Mouse (Mus musculus) lung, postnatal 25 days (tissue): ENCODE data around the gene Utrn.

ENCODE experiments used
- DNase-seq: peaks from one replicate; pipeline ENCODE4 v3.0.0; 2022; ENCODE audit warnings: low spot score

The Utrn gene

DNA sequence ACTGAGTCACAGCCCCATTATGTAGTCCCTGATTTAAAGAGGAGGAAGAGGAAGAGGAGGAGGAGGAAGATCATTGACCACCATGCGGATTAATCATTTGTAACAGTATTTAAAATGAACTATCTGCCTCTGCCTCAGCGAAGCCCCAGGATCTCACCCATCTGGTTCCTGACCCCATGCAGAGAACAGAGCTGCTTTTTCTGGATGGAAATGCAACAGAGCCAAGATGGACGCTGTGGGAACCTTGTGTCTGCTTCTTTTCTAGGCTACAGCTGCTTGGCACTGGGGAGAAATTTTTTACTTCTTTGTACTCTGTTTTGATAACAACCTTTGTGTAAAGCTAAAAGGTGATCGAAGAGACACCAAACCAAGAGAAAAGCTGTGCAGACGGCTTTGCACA, 137.7 kb downstream of the Utrn start:
- DNase-seq, result no peak

DNA sequence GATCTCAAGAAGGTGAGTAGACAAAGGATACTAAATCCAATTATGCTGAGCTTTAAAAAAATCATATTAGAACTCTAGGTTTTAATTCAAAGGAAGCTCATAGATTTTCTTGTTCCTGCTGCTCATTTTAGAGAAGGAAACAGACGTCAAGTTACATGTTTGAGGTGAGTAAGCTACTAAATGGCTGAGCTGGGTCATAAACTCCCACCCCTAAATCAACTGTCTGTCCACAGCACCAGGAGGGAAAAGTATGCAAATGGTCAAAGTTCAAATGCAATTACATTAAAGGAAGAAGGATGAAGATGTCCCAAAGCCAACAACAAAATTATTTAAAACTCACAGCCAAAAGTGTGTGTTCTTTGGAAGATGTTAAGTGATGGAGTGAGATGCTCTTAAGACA, 139.5 kb downstream of the Utrn start:
- DNase-seq, result no peak

GRCm38 (mm10) chr10:12729033-12729432, 140.1 kb downstream of the Utrn start:
- DNase-seq, result no peak

- no peak for DNase-seq
Observed at GRCm38 (mm10) chr10:12727881-12728280, 141.3 kb downstream of the Utrn start.

GRCm38 (mm10) chr10:12726041-12726608, 143.0 kb downstream of the Utrn start:
- DNase-seq, result peak; percentile 72

DNA sequence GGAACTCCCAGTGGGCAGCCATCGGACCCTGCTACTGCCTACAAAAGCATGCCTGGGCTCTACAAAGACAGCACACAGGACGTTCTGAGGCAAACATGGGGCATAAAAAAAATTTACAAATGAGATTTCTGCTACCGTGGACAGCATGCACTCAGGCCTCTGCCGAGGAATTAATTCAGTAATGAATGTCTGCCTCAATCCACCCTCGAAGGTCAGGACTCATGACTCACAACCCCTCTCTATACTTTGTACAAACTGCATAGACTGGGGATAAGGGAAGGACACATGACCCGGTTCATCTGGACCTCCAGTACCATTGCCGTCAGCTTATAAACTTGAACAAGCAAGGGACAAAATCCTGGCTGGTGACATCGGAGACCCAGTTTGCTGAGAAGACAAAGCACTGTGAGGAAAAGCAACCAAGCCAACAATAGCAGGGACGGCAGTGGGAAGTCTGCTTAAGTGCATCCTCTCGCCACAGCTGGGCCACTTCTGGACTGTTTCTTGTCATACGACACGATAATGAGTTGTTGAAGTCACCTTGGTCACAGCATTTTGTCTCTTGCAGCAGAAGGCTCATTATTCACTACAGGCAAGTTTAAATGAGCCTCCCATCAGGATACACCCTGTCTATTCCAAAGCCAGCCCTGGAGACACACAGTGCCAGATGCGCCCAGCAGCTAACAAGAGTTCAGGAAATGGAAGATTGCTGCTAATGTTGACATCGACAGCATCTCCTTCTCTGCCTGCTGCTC, 144.7 kb downstream of the Utrn start:
- no peak for DNase-seq

DNA sequence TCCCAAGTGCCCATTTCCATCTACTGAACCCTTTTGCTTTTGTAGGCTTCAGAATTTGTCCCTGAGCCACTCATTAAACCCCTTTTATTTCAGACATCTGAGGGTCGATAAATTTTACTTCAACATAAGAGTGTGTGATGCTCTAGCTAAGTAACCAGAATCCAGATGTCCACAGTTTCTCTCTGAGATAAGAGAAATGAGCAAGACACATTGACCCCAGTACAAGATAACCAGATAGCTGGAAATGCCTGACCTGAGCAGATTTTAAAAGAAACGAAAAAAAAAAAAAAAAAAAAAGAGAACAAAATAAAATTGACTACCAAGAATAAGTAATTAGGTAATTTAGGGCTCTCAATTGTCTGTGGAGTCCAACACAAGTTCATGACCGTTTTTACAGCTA, 145.9 kb downstream of the Utrn start:
- no peak for DNase-seq

DNA sequence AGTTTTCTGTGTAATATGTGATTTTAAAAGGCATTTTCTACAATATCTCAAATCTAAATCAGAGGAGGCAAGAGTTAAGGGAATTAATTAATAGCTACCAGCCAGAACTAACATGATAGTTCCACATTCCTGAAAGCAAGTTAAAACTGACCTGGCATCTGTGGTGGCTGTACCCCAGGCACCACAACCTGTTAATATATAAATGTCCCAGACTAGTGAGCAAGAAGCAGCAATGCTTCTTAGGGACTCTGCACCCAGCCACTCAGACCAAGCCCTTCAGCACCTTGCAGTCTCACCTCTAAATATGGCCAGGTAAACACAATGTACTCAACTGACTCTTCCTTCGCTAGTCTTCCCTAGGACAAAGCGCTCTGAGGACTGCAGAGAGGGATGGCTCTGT, 147.1 kb downstream of the Utrn start:
- DNase-seq, result no peak

DNA sequence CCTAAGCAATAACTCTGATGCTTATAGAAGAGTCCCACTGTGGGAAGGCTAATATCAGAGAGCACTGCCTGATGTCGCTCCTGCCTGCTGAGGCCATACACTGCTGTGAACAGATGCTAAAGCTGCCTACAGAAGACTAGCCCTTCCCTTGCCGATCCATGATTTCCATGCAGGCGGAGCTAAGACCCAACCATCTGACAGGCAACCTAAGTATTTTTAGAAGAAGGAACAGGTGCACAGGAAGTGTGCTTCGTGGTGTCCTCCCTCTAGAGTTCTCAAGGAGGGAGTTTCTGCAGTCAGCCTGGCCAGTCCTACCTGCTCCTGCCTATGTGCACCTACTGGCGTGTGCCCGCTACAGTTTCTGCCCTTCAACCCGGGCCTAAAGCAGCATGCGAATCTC, 150.8 kb downstream of the Utrn start:
- no peak for DNase-seq

GRCm38 (mm10) chr10:12717381-12717780, 151.8 kb downstream of the Utrn start:
- DNase-seq, result no peak

DNA sequence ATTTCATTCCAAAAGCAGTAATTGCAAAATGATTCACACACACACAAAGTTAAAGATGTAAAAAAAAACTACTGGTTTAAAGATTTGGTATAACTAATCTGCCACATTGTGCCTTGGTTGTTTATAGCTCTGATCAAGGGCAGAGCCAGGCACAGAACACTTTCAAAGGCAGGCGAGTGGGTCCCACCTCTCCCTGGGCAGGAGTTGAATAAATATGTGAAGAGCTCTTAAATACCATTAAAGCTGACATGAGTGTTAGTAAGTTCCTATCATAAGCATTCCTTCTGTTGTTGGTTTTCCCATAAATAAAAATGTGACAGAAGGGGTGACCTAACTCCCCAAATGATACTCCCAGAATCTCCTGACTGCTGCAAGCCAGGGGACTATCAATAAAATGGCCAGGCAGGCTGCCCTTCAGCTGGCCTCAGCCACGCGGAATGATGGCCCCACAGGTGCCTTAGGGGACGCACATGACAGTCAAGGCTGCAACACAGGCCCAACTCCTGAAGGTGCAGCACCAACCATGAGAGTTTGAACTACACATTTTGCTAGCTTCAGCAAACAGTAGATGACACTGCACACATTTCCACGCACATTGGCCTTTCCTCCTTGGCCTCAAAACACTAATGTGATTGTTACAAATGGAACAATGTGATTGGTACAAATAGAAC, 152.4 kb downstream of the Utrn start:
- DNase-seq, result peak; percentile 65

GRCm38 (mm10) chr10:12713236-12713855, 155.8 kb downstream of the Utrn start:
- no peak for DNase-seq

- no peak for DNase-seq
Observed at GRCm38 (mm10) chr10:12711332-12711831, 157.8 kb downstream of the Utrn start.

DNA sequence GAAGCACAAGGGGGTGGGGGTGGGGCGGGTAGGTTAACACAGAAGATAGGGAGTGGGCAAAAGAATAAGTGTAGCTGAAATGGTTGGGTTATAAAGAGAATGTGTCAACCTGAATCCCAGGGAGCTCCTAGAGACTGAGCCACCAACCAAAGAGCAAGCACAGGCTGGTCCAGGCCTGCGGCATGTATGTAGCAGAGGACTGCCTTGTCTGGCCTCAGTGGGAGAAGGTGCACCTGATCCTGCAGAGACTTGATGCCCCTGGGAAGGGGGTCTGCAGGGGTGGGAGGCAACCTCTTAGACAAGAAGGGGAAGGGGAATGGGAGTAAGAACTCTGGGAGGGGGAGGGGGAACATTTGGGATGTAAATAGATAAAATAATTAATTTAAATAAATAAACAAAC, 162.6 kb downstream of the Utrn start:
- no peak for DNase-seq

- DNase-seq, result no peak
Observed at GRCm38 (mm10) chr10:12705990-12706389, 163.2 kb downstream of the Utrn start.

DNA sequence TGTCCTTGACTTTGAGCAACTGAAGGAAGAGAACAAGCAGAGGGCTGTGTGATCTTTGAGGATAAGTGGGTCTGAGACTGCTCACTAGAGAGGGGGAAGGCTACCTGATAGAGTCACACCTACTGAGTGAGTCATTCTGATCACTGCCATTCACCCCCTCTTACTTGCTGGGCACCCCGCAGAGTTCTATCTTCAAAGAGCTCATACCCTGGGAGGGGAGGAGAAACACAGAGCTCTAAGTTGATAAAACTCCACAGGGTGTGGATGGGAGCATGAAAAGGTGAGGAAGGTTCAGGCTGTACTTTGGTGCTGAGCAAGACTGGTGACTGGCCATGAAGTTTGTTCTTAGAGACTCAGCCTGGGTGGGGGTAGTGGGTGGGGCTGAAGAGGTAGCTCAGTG, 164.9 kb downstream of the Utrn start:
- DNase-seq, result no peak

GRCm38 (mm10) chr10:12703526-12703925, 165.6 kb downstream of the Utrn start:
- DNase-seq, result no peak

GRCm38 (mm10) chr10:12702140-12702539, 167.0 kb downstream of the Utrn start:
- DNase-seq, result no peak

DNA sequence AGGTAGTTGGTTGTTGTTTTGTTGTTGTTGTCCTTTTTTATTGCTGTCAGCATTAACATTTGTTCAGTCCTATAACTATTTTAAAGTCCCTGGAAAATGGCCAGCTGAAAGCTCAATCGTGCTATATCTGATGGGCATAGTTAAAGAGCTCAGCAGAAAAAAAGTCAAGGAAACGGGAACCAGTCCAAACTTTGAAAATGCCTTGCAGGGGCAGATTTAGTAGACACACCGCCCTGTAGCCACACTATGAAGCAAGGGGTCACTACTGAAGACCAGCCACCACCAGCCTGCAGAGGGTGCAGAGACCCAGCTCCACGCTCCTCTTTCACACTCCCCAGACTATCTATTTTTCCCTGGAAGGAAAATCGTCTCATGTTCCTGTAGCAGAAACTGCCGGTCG, 167.5 kb downstream of the Utrn start:
- DNase-seq, result no peak

DNA sequence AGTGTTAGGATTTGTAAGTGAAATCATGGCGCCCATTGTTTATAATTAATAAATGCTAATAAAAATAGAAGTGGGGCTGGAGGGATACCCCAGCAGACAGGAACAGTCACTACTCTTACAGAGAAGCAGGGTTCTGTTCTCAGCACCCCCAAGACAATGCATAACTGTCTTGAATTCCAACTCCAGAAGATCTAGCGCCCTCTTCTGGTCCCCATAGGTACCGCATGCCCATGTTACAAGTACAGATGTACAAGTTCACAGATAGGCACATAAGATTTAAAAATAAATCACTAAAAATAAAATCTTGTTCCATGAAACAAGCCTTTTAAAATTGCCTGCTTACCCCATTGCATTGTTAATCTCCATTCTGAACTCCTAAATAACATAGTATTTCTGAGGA, 168.6 kb downstream of the Utrn start:
- no peak for DNase-seq

GRCm38 (mm10) chr10:12697902-12698301, 171.3 kb downstream of the Utrn start:
- DNase-seq, result no peak

DNA sequence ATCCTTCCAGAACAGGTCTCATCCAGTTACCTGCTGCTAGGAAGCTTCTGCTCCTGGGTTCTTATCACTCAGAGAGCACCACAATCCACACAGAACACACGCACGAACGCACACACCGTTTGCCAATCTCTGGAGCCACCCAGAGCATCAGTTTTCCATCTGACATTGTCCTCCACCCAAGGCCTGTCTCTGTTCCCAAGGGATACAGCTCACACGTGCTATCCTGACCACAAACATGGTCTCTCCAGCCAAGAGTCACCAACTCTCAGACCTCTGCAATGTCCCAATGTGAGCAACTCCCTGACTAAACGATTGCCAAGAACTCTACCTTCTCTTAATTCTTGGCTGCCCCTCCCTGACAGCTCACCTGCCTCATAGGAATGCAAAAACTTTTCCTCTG, 172.5 kb downstream of the Utrn start:
- DNase-seq, result no peak

- DNase-seq, result peak; percentile 65
Observed at GRCm38 (mm10) chr10:12694774-12695173, 174.4 kb downstream of the Utrn start.
